Mouse (Mus musculus): Measurements from ENCODE around the gene Gng2.

GRCm38 (mm10) chr14:19972316-19973029, 5.0 kb downstream of the Gng2 start:
- TF ChIP-seq CTCF (IDR thresholded peaks at IDR 0.05; ENCODE audit: control insufficient read depth, insufficient read depth, insufficient replicate concordance, low read depth, low read length) (no peak), POLR2A (IDR thresholded peaks at IDR 0.05; ENCODE audit: control insufficient read depth, low read depth, low read length) (no peak)
